Mouse (Mus musculus) thymus, postnatal 0 days (tissue): ENCODE measurements around the gene Fbln2. TPM values are rescaled to one million over a fixed set of nuclear protein-coding genes. Genes with fewer than 3 reads are reported as not detected.
"Not testable (repeated sequence)": the region's sequence is repeated elsewhere in the genome, so short reads cannot be mapped to it uniquely, and the experiment has no call there.

Experiments used
- DNase-seq: peaks from one replicate; pipeline ENCODE4 v3.0.0-alpha.2; 2015; ENCODE audit warnings: low spot score
- polyA plus RNA-seq: library from polyadenylated mRNA; unstranded; fragments of >200 nt; fragmentation: Nextera tagmentation; extraction: Ambion mirVana; gene quantifications from 2 replicates; pipeline ENCODE4 v1.2.1, GENCODE M21; 2015

Gene Fbln2
- 97.2 and 117 TPM in 2 replicates for polyA plus RNA-seq

DNA sequence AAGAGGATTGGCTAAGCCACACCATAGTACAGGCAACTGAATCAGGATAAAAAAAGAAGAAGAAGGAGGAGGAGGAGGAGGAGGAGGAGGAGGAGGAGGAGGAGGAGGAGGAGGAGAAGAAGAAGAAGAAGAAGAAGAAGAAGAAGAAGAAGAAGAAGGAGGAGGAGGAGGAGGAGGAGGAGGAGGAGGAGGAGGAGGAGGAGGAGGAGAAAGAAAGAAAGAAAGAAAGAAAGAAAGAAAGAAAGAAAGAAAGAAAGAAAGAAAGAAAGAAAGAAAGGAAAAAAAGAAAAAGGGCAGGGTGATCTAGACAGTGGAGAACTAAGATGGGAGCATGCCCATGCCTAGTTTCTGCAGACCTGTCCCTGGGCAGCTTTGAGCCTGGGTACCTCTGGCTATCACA is at the start of gene Fbln2:
Gene Fbln2 (plus strand): TSS at position 301 of the 400 bp plus-strand sequence.
- not testable (repeated sequence) for DNase-seq

DNA sequence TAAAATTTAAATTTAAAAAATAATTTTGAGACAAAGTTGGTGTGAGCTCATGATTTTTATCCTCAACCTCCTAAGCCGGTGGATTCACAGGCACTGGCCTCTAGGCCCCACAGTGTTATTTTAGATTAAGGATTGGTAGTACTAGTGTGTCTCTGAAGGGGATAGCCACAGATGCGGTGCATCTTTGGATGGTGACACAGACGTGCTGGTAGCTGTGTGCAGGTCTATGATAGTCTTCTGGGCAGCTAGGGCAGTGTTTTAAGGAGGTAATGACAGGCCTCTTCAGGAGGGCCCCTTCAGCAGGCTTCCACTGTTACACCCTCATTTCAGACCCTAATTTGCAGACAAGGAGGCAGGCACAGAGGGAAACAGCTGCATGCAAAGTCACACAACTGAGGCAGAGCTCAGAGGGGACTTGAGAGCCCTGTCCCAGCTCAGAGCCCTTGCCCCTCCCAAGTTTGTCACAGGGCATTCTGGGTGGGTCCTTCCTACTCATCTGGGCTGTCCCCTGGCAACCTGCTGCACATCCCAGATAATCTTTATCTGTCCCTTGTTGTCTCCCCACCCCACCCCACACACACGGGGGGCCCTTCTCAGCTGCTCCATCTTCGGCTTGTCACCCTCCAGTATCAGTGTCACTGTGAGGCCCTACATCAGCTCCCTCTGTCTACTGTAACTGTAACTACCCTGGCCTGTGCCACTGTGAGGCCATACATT is 48.9 kb upstream of the Fbln2 start:
- no peak for DNase-seq

- DNase-seq, result no peak
These were observed 47.7 kb upstream of the Fbln2 start for GRCm38 (mm10) chr6:91164584-91164983.

DNA sequence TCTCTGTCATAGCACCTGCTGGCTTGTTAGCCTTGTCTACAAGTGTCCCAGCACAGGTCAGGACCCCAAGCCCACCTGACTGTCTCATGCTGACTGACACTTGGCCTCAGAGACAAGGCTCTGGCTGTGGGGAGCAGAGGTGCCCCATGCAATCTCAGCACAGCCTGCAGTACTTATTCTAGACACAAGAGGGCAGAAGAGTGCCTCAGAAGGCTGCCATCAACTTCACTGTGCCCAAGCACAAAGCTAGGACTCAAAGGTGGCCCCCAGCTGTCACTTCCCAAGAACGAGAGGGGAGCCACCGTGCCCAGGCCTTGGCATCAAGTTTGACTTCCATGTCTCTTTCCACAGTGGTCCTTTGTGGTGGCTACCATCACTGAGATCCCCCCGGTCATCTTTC is 47.0 kb upstream of the Fbln2 start:
- peak; percentile 79 for DNase-seq

GRCm38 (mm10) chr6:91167828-91168227 is 44.4 kb upstream of the Fbln2 start:
- no peak for DNase-seq

DNA sequence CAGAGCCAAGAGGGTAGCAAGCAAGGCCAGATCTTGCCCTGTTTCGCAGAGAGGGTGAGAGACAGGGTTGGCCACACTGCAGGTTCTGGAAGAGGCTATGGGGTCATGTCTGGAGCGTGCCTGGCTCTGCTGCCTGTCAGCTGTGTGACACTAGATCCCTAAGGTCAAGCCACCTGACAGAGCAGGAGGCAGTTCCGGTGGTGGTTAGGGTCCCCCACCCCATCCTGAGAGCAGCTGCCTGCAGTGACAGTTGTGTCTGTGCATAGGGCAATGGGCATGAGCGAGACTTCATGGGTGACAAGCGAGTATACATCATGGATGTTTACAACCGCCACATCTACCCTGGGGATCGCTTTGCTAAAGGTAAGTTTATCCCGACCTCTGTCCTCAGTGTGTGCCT is 43.1 kb upstream of the Fbln2 start:
- no peak for DNase-seq

GRCm38 (mm10) chr6:91171396-91171895 is 40.8 kb upstream of the Fbln2 start:
- no peak for DNase-seq

DNA sequence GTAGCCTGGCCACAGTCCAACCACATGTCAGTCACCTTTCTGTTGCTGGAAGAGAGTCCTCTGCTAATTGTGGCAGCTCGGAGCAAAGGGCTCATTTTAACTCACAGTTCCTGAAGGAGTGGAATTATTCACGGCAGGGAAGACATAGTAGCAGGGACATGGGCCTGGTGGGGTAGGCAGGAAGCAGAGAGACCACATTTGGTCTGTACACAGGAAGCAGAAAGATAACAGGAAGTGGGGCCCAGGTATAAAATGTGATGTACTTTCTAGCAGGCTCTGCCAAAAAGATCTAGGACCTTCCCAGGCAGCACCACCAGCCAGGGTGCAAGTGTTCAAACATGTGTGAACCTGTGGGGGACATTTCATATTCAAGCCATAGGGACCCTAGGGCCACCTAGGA is 39.9 kb upstream of the Fbln2 start:
- DNase-seq, result peak; percentile 37

- DNase-seq, result no peak
These were observed 38.9 kb upstream of the Fbln2 start for GRCm38 (mm10) chr6:91173221-91173880.

DNA sequence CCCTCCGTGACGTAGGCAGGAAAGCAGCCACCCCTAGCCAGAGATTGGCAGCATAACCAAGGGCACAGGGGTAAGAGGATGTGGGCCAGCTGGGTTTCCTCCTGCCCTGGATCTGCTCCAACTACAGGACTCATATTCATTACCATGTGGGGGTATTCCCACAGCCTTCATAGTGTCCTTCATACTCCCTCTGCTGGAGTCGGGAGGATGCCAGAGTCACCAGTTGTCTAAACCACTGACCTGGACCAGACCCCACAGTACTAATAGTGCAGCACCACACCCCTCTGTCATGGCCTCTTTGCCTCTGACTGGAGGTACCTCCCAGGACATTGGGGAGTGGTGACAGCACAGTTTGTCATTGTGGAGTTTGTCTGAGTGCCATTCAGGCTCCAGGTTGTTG is 38.0 kb upstream of the Fbln2 start:
- DNase-seq, result no peak

- no peak for DNase-seq
These were observed 31.5 kb upstream of the Fbln2 start for GRCm38 (mm10) chr6:91180767-91181171.

DNA sequence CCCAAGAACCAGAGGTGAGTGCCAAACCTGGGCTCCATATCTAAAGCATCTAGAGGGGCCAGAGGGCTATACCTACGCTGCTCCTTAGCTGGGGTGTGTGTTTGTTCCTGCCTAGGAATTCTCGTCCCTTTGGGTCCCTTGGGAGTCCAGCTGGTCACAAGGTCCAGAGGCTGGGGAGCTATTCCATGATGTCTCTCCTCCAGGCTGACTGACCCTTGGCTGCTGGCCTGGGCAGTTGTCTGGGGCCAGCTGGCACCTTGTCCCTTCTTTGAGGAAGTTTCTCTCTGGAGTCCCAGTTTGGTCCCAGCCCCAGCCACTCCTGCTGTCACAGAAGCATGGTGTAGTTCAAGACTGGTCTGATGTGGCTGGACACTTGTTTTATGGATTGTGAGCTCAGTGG is 30.9 kb upstream of the Fbln2 start:
- no peak for DNase-seq

GRCm38 (mm10) chr6:91182075-91182490 is 30.2 kb upstream of the Fbln2 start:
- no peak for DNase-seq

GRCm38 (mm10) chr6:91183041-91183440 is 29.2 kb upstream of the Fbln2 start:
- no peak for DNase-seq

GRCm38 (mm10) chr6:91183980-91184379 is 28.3 kb upstream of the Fbln2 start:
- DNase-seq, result no peak

GRCm38 (mm10) chr6:91184776-91185175 is 27.5 kb upstream of the Fbln2 start:
- DNase-seq, result no peak

DNA sequence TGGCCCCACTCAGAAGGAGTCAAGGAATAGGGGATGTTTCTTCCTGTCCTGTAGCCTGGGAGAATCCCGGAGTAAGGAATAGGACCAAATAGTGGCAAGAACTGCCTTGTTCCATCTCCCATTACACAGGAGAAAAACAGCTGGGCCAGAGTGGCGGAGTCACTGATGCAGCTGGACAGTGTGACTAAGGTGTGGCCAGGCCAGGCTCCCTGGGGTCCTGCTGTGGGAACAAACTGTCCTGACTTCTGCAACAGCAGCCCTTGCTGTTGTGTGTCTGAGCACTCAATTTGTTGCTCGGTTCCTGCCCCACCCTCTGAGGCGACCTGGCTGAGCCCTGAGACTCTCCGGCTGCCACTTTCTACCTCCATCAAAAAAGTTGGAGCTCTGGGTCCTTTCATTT is 26.8 kb upstream of the Fbln2 start:
- no peak for DNase-seq

DNA sequence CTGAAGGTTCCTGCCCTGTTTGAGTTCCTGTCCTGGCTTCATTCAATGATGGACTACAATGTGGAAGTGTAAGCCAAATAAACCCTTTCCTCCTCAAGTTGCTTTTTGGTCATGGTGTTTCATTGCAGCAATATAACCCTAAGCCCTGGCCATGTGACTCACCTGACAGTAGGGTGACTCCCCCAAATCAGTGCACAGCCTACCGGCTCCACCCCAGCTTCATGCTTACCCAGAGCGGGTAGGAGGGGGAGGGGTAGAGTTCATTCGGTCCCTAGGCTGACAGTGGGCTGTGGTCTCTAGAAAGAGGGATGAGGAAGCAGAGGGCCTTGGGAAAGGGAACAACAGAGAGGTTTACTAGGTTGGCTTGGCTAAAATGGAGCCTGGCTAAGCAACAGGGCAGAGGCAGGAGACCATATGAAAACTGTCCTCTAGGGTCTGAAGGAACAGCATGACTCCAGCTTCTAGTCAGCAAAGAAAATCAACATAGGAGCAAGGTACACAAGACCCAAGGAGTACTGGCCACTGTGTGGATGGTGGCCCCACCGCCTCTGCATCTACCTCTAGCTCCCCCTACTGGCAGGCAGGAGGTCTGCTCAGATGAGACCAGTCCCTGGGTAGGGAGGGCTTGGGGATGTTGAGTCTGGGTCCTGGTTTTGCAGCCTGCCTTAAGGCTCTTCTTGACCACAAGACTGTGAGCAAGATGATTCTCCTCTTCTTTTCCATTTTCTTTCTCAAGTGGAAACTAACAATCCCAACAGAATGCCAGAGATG is 25.9 kb upstream of the Fbln2 start:
- peak; percentile 49 for DNase-seq

- DNase-seq, result no peak
These were observed 25.3 kb upstream of the Fbln2 start for GRCm38 (mm10) chr6:91186934-91187333.

GRCm38 (mm10) chr6:91187871-91188270 is 24.4 kb upstream of the Fbln2 start:
- no peak for DNase-seq

GRCm38 (mm10) chr6:91189971-91190370 is 22.3 kb upstream of the Fbln2 start:
- DNase-seq, result no peak

DNA sequence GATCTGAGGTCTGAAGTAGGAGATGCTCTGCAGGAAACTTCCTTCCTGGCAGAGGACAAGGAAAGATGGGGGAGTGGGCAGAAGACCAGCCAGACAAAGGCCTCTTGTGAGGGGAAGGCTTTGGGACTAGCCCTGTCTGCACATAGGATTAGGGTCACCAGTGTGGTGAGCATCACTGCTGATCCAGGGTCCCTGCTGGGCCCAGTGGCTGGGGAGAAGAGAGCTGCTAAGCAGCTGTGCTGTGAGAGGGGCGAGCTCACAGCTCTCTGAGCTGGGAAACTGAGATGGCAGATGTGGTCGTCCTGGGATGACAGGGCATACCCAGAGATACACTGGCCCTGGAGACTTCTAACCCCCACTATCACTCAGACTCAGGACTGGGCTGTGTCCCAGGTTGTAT is 20.8 kb upstream of the Fbln2 start:
- no peak for DNase-seq
